Mouse (Mus musculus) adrenal gland, adult (tissue): ENCODE data around the gene Epn1.
A peak's percentile ranks its signal among the peaks of the same experiment; 100 is the strongest.

Source experiments
- DNase-seq, 2 experiments: peaks; one replicate each; pipeline ENCODE4 v3.0.0; 2022 to 2023; ENCODE audit warnings: low spot score in 1 of 2; ENCODE audit not compliant: inconsistent age in 2 of 2

Gene Epn1

DNA sequence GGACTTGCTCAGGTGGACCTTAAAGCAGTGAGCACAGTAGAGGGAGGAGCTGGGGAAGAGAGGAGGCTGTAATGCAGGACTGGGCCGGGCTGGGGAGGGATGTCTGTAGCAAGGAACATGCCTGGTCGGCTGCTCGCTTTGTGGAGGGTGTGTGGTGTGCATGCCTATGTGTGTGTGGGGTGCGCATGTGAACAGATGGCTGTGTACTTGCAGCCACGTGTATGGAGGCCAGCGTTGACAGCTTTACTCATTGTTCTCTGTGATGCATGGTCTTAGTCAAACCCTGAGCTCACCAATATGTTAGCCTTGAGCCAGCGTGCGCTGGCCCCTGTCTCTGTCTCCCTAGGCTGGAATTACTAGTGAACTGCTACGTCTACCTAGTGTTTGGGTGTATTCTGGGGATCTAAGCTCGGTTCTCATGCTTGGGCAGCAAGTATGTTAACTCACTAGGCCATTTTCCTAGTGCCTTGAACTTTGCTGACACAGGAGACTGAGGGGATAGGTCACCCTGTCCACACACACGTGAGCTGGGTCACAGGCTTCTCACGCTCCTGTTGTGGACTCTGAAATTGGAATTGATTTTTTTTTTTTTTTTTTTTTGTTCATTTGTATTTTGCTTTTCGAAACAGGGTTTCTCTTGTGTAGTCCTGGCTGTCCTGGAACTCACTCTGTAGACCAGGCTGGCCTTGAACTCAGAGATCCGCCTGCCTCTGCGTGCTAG, 11.1 kb downstream of the Epn1 start:
- DNase-seq, result peak; percentile 32 to 66

DNA sequence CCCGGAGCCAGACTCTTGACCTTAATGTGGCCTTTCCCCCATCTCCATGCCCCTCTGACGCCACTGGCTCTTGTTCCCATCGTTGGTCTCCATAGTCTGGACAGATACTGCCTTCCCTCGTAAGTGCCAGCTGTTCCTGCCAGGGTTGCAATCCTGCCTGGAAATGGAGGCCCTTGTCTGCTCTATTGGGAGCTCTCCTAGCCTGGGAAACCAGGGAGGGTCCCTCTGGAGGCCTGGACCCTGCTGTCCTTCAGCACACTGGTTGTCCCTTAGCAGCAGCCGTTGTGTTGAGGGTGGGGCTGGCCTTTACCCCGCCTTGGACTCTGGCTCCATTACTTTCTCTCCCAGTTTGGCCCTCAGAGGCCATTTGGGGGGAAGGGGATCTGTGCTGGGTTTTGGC, 12.3 kb downstream of the Epn1 start:
- no peak for DNase-seq

DNA sequence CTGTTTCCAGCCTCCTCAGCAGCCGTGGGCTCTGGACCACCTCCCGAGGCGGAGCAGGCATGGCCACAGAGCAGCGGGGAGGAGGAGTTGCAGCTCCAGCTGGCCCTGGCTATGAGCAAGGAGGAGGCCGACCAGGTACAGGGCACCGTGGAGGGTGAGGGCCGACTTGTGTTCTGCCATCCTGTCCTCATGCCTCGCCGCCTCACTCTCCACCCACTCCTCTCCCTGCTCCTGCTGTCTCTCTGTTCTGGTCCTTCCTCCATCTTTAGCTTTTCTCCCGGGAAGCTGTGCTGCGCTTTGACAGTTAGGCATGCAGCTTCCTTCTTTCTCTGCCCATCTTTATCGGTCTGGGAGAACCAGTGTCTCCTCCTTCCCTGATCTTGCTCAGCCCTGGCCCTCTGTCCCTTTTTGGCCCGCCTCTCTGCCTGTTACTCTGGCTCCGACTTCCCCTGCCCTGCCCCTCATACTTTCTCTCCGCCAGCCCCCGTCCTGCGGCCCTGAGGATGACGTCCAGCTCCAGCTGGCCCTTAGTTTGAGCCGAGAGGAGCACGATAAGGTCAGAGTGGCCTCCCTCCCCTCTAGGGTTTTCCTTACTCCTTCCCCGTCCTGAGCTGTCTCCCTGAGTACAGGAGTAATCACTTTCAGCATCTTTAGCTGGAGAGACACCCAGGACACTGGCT, 12.9 kb downstream of the Epn1 start:
- peak in 1 of 2 experiments; percentile 34 for DNase-seq

DNA sequence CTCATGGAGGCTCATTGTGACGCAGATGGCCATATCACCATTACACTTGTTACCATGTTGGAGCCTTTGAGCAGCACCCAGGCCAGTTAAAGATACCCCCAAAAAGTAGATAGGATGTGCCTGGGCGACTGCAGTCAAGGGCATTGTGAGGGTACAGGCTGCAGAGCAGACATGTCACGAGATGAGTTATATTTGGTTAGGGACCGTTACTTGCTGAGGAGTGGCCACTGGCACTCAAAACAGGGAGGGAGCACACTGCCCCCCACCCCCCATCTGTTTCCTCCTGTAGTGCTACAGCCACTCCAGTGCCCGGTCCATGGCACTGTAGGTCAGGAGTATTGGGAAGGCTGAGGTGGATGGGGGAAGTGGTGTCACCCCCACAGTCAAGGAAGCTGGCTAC, 18.7 kb downstream of the Epn1 start:
- no peak for DNase-seq

DNA sequence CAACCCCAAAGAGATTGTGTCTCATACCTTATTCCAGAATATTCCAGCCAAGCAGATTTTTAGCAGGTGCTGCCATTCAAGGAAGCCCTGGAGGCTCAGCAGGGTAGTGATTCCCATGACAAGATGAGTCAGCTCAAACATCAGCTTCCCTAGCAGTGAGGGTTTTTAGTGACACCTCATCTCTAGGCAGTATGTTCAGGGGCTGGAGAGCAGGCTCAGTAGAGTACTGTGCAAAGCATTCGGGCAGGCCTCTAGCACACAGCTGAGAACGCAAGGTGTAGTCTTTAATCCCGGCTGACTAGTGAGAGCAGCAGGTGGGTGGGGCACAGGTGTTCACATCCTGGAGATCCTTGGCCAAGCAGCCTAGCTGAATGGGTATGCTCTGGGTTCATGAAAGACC, 19.8 kb downstream of the Epn1 start:
- no peak for DNase-seq

DNA sequence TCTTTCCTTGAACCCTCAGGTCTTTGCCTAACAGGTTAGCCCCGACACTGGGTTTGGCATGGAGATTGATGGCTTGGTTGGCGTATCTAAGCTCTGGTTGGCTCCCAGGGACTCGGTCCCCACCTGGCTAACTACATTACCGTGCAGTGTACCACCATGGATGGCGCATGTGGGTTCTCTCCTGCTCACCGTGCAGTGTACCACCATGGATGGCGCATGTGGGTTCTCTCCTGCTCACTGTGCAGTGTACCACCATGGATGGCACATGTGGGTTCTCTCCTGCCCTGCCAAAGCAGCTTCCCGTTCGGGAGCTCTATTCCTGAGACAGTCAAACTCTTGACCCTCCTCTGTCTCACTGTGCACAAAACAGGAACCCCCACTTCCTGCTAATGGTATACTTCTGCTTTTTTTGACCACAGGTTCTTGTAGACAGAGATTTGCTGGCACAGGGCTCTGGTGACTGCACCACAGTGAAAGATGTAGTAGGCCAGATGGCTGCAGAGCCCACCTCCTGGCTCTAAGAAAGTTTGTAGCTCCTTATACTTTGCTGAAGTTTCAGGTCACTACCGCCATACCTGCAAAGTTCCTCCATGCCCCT, 21.1 kb downstream of the Epn1 start:
- peak in 1 of 2 experiments; percentile 32 for DNase-seq

DNA sequence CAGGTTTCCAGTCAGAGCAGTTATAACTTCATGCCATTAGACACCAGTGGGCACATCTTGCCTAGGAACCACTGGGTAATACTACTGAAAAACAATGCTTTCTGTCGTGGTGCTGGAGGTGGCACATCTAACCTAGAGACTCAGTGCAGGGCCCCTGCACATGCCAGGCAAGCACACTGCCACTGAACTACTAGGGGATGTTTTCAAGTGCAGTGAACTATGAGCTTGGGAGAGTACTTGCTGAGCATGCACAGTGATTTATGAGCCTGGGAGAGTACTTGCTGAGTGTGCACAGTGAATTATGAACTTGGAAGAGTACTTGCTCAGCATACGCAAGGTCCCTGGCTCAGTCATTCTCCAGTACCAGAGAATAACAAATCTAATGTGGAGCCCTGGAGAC, 22.5 kb downstream of the Epn1 start:
- peak in 1 of 2 experiments; percentile 29 for DNase-seq

DNA sequence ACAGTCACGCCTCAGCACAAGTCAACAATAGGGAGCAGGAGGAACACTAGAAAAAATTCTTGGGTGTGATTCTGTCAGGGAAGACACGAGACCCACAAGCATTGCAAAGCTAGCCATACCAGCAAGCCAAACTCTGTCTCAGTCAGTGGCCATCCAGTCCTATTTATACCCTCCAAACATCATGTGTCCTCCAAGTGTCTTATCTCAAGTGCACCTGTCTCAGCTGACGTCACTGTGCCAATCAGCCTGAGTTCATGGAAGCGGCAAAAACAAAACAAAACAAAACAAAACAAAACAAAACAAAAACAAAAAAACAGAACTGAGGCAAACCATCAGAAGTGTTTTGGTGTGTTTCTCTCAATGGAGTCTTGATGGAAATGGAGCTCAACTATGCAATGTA, 28.2 kb downstream of the Epn1 start:
- DNase-seq, result no peak

DNA sequence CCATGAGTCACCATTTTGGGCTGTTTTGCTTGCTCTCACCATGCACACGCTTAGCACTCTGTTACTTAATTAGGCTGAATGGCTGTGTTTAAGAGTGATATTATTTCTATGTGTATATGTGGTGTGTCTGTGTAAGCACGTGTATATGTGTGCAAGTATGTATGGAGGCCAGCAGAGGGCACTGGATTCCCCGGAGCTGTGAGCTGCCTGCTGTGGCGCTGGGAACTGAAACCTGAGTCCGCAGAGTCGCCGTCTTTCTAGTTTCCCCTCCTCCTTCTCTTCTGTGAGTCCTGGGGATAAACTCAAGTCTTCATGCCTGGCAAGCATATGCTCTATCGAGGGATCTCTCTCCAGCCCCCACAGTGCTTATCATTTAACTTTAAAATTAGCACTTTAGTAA, 29.3 kb downstream of the Epn1 start:
- DNase-seq, result peak in 1 of 2 experiments; percentile 12

DNA sequence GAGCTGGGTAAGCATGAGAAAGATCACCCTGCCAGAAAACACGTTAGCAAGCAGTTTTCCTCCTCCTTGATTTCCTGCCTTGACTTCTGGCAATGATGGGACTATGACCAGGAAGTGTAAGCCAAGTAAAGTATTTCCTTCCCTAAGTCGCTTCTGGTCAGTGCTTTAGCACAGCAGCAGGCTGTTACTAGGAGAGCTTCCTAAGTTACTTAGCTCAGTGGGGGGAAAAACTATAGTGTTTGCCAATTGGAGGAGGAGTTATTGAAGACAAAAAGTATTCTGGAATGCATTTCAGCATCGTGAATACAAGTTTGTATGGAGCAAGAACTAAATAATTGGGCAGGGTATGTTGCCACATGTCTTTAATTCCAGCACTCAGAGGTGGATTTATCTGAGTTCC, 32.7 kb downstream of the Epn1 start:
- DNase-seq, result peak in 1 of 2 experiments; percentile 13

DNA sequence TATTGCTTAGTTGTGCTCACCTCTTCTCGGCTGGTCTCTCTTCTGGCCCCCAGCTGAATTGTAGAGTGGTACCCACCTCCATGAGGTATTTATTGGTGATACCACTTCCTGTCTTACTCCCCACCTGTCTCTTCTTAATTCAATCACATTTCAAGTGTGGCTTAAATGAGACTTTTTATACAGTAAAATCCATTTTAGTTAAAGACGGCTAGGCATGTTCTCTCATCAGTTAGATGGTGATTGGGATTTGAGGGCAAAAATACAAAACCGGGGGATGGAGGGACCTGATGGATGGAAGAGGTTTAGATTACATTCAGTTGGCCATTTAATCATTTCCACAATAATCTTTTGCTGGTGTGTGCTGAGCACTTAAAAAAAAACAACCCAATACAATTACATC, 36.8 kb downstream of the Epn1 start, which contains the start of gene Rfpl4:
Gene Rfpl4, minus strand, starts transcription at position 101 of the 400 bp plus-strand sequence.
- DNase-seq, result no peak

DNA sequence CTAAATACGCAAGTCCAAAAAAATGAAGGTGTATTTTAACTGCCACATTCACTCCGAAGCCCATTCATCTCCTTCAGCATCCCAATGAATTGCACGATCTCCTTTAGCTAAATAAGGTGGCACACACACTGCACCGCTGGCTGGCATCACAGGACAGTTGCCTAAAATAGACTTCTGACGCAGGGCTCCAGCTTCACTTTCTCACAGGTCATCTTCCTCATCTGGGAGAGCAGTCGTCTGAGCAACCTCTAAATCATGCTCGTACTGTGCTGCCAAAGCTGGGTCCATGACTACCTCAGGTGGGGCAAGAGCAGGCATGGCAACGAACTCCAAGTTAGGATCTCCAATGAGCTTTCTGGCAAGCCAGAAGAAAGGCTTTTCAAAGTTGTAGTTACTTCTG, 45.0 kb downstream of the Epn1 start:
- no peak for DNase-seq

DNA sequence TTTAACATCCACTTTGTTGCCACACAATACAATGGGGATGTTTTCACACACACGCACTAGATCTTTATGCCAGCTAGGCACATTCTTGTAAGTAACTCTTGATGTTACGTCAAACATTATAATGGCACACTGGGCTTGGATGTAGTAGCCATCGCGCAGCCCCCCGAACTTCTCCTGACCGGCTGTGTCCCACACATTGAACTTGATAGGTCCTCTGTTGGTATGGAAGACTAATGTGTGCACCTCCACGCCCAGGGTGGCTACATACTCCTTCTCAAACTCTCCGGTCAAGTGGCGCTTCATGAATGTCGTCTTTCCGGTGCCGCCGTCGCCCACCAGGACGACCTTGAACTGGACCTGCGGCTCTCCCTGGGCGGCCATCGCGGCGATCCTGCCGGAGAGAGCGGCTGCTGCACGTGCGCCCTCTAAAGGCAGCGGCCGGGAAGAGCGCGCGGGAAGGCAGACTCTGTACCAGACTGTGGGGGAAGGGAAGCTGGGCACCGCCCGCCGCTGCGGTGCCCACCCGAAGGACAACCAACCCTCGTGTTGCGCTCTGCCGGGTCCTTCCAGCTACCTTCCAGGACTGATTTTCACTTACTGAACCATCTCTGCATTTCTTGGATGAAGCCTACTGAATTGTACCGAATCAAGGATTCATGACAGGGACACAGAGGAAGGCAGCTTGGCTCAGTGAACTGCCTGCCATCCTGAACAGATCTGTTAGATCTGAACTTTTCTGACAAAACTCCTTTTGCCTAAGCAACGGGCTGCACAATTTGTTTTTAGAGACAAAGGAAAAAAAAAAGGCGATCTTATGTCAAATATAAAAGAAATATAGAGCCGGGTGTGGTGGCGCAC, 45.7 kb downstream of the Epn1 start, which contains the start of gene Rasl2-9:
Gene Rasl2-9, minus strand, starts transcription at position 402 of the 858 bp plus-strand sequence.
- DNase-seq, result peak; percentile 87 to 94
